Mouse (Mus musculus): ENCODE data around the gene Gm9887.

DNA sequence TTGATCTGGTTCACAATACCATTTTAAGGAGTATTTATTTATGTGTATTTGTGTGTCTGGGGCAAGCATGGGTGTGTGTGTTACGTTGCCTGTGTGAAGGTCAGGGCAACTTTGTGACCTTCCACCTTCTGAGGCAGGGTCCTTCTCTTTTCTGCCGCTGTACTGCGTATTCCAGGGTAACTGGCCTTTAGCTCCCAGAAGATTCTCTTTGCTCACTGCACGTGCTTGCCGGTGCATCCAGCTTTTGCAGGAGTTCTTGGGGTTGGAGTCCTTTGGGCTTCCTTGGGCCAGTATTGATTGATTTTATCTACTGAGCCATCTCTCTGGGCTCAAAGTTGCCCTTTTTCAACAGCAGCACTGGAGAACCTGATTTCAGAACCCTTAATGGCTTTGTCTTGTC is 12.3 kb upstream of the Gm9887 start:
- no peak for TF ChIP-seq CTCF (IDR thresholded peaks at IDR 0.05; ENCODE audit: borderline replicate concordance, control insufficient read depth, extremely low read depth, insufficient read depth, low read length, poor library complexity)
- TF ChIP-seq POLR2A (IDR thresholded peaks at IDR 0.05; ENCODE audit: control insufficient read depth, extremely low read depth, insufficient read depth, low read length, poor library complexity), result no peak

Data from thymus, adult 2 months (tissue).